Mouse (Mus musculus): Measurements from ENCODE around the gene Klhl21. TPM values are rescaled to one million over a fixed set of nuclear protein-coding genes. Genes with fewer than 3 reads are reported as not detected.

Gene Klhl21
- polyA plus RNA-seq, 1 experiment from 2014 or later = 3.0 TPM

- Histone ChIP-seq H3K36me3 (ENCODE audit: control insufficient read depth, insufficient read depth, low read length) (no peaks in the 10 kb centered on the region; the same call in none of the 2 replicates), H3K27me3 (ENCODE audit: control insufficient read depth, insufficient read depth, low read length) (no peaks in the 10 kb centered on the region), H3K9me3 (ENCODE audit: control insufficient read depth, low read length) (no peaks in the 10 kb centered on the region), H3K9ac (ENCODE audit: low read depth, low read length) (peak within 1 kb of the TSS; percentile 82), H3K4me1 (replicated peaks; ENCODE audit: control insufficient read depth, insufficient read depth, low read length) (peaks cover 2% of the 10 kb centered on the region; the same call in 1 of the 2 replicates), H3K4me2 (replicated peaks; ENCODE audit: low read depth, low read length) (peak within 1 kb of the TSS; percentile 69), H3K27ac (ENCODE audit: low read depth, low read length) (peak within 1 kb of the TSS; percentile 30; the same call in 1 of the 2 replicates), H3K4me3 (ENCODE audit: low read depth, low read length) (peak within 1 kb of the TSS; percentile 99)
- DNase-seq (ENCODE audit: low spot score) (no peak), ATAC-seq (ENCODE audit: low FRiP score) (no peak)
- 48% methylated on average over 10 of the region's 10 CpGs for WGBS
These were observed 29.8 kb downstream of the Klhl21 start, which contains the start of gene Tas1r1 for GRCm38 (mm10) chr4:152038225-152038984. TSS of gene Tas1r1 (minus strand) at chr4:152038568.

- ATAC-seq (ENCODE audit: low FRiP score) (peak; percentile 89), DNase-seq (ENCODE audit: low spot score) (peak; percentile 97)
- WGBS = under 1% methylated on average over 47 of the region's 86 CpGs
- Histone ChIP-seq H3K27ac (ENCODE audit: low read depth, low read length) (peak within 1 kb of the TSS; percentile 30; the same call in 1 of the 2 replicates), H3K4me3 (ENCODE audit: low read depth, low read length) (peak within 1 kb of the TSS; percentile 99), H3K27me3 (ENCODE audit: control insufficient read depth, insufficient read depth, low read length) (no peaks in the 10 kb centered on the region), H3K4me1 (replicated peaks; ENCODE audit: control insufficient read depth, insufficient read depth, low read length) (peaks cover 2% of the 10 kb centered on the region; the same call in 1 of the 2 replicates), H3K9ac (ENCODE audit: low read depth, low read length) (peak within 1 kb of the TSS; percentile 82), H3K4me2 (replicated peaks; ENCODE audit: low read depth, low read length) (peak within 1 kb of the TSS; percentile 69), H3K36me3 (ENCODE audit: control insufficient read depth, insufficient read depth, low read length) (no peaks in the 10 kb centered on the region; the same call in none of the 2 replicates), H3K9me3 (ENCODE audit: control insufficient read depth, low read length) (no peaks in the 10 kb centered on the region)
These were observed 30.6 kb downstream of the Klhl21 start, which contains the start of gene Nol9 for GRCm38 (mm10) chr4:152038985-152039830. TSS of gene Nol9 (plus strand) at chr4:152039321.

GRCm38 (mm10) chr4:152039831-152040310, 31.3 kb downstream of the Klhl21 start:
- H3K4me1 ChIP-seq (replicated peaks; ENCODE audit: control insufficient read depth, insufficient read depth, low read length) = peaks cover 2% of the 10 kb centered on the region; the same call in 1 of the 2 replicates
- peak overlapping the region; percentile 69 for H3K4me2 ChIP-seq (replicated peaks; ENCODE audit: low read depth, low read length)
- WGBS = 5% methylated on average over 25 of the region's 25 CpGs

GRCm38 (mm10) chr4:152041924-152042641, 33.5 kb downstream of the Klhl21 start:
- no peak overlapping the region for H3K4me3 ChIP-seq (ENCODE audit: low read depth, low read length)
- 95% methylated on average over 22 of the region's 22 CpGs for WGBS
- no peak overlapping the region for H3K9ac ChIP-seq (ENCODE audit: low read depth, low read length)
- H3K9me3 ChIP-seq (ENCODE audit: control insufficient read depth, low read length) = no peaks in the 10 kb centered on the region
- DNase-seq (ENCODE audit: low spot score) (no peak), ATAC-seq (ENCODE audit: low FRiP score) (no peak)
- no peak overlapping the region for H3K27ac ChIP-seq (ENCODE audit: low read depth, low read length)
- H3K36me3 ChIP-seq (ENCODE audit: control insufficient read depth, insufficient read depth, low read length) = peaks cover 6% of the 10 kb centered on the region
- H3K4me1 ChIP-seq (replicated peaks; ENCODE audit: control insufficient read depth, insufficient read depth, low read length) = peaks cover 2% of the 10 kb centered on the region; the same call in 1 of the 2 replicates
- no peaks in the 10 kb centered on the region for H3K27me3 ChIP-seq (ENCODE audit: control insufficient read depth, insufficient read depth, low read length)
- no peak overlapping the region for H3K4me2 ChIP-seq (replicated peaks; ENCODE audit: low read depth, low read length)

More at GRCm38 (mm10) chr4:152039831-152040310, 31.3 kb downstream of the Klhl21 start:
- H3K4me3 ChIP-seq (ENCODE audit: low read depth, low read length) = peak overlapping the region; percentile 99
- H3K9me3 ChIP-seq (ENCODE audit: control insufficient read depth, low read length) = no peaks in the 10 kb centered on the region
- peak overlapping the region; percentile 82 for H3K9ac ChIP-seq (ENCODE audit: low read depth, low read length)
- no peaks in the 10 kb centered on the region for H3K27me3 ChIP-seq (ENCODE audit: control insufficient read depth, insufficient read depth, low read length)
- DNase-seq (ENCODE audit: low spot score) = no peak
- ATAC-seq (ENCODE audit: low FRiP score) = no peak; the same call in 1 of the 2 replicates
- no peak overlapping the region for H3K27ac ChIP-seq (ENCODE audit: low read depth, low read length)
- H3K36me3 ChIP-seq (ENCODE audit: control insufficient read depth, insufficient read depth, low read length) = peaks cover 2% of the 10 kb centered on the region

GRCm38 (mm10) chr4:152043171-152043570, 34.6 kb downstream of the Klhl21 start:
- DNase-seq (ENCODE audit: low spot score) = no peak
- Histone ChIP-seq H3K9me3 (ENCODE audit: control insufficient read depth, low read length) (no peaks in the 10 kb centered on the region), H3K4me1 (replicated peaks; ENCODE audit: control insufficient read depth, insufficient read depth, low read length) (0 out of 2 replicates have a peak, but pooled peaks cover 2% of the 10 kb centered on the region), H3K27ac (ENCODE audit: low read depth, low read length) (no peak overlapping the region), H3K36me3 (ENCODE audit: control insufficient read depth, insufficient read depth, low read length) (peaks cover 11% of the 10 kb centered on the region), H3K4me2 (replicated peaks; ENCODE audit: low read depth, low read length) (no peak overlapping the region), H3K4me3 (ENCODE audit: low read depth, low read length) (no peak overlapping the region), H3K9ac (ENCODE audit: low read depth, low read length) (no peak overlapping the region), H3K27me3 (ENCODE audit: control insufficient read depth, insufficient read depth, low read length) (no peaks in the 10 kb centered on the region)
- 86% methylated on average over 3 of the region's 3 CpGs for WGBS
- ATAC-seq (ENCODE audit: low FRiP score) = no peak

- Histone ChIP-seq H3K27ac (ENCODE audit: low read depth, low read length) (no peak overlapping the region), H3K9ac (ENCODE audit: low read depth, low read length) (no peak overlapping the region), H3K36me3 (ENCODE audit: control insufficient read depth, insufficient read depth, low read length) (peaks cover 11% of the 10 kb centered on the region), H3K4me3 (ENCODE audit: low read depth, low read length) (no peak overlapping the region), H3K9me3 (ENCODE audit: control insufficient read depth, low read length) (no peaks in the 10 kb centered on the region), H3K4me2 (replicated peaks; ENCODE audit: low read depth, low read length) (no peak overlapping the region), H3K4me1 (replicated peaks; ENCODE audit: control insufficient read depth, insufficient read depth, low read length) (0 out of 2 replicates have a peak, but pooled peaks cover 2% of the 10 kb centered on the region), H3K27me3 (ENCODE audit: control insufficient read depth, insufficient read depth, low read length) (no peaks in the 10 kb centered on the region)
- no peak for DNase-seq (ENCODE audit: low spot score)
- 87% methylated on average over 6 of the region's 6 CpGs for WGBS
- no peak for ATAC-seq (ENCODE audit: low FRiP score)
These were observed 36.0 kb downstream of the Klhl21 start for GRCm38 (mm10) chr4:152044609-152045008.

GRCm38 (mm10) chr4:152062390-152063110, 53.9 kb downstream of the Klhl21 start:
- ATAC-seq (ENCODE audit: low FRiP score) = no peak
- no peak overlapping the region for H3K4me3 ChIP-seq (ENCODE audit: low read depth, low read length)
- H3K4me2 ChIP-seq (replicated peaks; ENCODE audit: low read depth, low read length) = no peak overlapping the region
- H3K4me1 ChIP-seq (replicated peaks; ENCODE audit: control insufficient read depth, insufficient read depth, low read length) = no peaks in the 10 kb centered on the region
- no peaks in the 10 kb centered on the region for H3K9me3 ChIP-seq (ENCODE audit: control insufficient read depth, low read length)
- no peak overlapping the region for H3K9ac ChIP-seq (ENCODE audit: low read depth, low read length)
- DNase-seq (ENCODE audit: low spot score) = no peak
- H3K27ac ChIP-seq (ENCODE audit: low read depth, low read length) = no peak overlapping the region
- no peaks in the 10 kb centered on the region for H3K27me3 ChIP-seq (ENCODE audit: control insufficient read depth, insufficient read depth, low read length)
- 77% methylated on average over 9 of the region's 9 CpGs for WGBS
- peaks cover 8% of the 10 kb centered on the region; the same call in 1 of the 2 replicates for H3K36me3 ChIP-seq (ENCODE audit: control insufficient read depth, insufficient read depth, low read length)
